Mouse (Mus musculus) CH12.LX (cell line): Measurements from ENCODE around the gene Pdpk1. TPM values are rescaled to one million over a fixed set of nuclear protein-coding genes. Genes with fewer than 3 reads are reported as not detected.

Source experiments
- DNase-seq: peaks from one replicate; pipeline ENCODE4 v3.0.0-alpha.2; 2013; ENCODE audit errors: extremely low read depth
- H3K27ac ChIP-seq: 2 replicates; pipeline ENCODE4 v1.5.1; 2012; ENCODE audit warnings: low read depth, mild to moderate bottlenecking, control low read depth, moderate library complexity; ENCODE audit not compliant: insufficient read depth
- H3K27me3 ChIP-seq: replicated peaks from 2 replicates; pipeline ENCODE3; 2012; ENCODE audit warnings: inconsistent platforms
- H3K36me3 ChIP-seq, 2 experiments: replicated peaks in 1 of 2; 2 replicates each; pipeline versions ENCODE3 to v1.6.1; 2012; ENCODE audit warnings: inconsistent platforms in 1 of 2, low read length in 1 of 2, mild to moderate bottlenecking in 1 of 2, mixed read lengths in 1 of 2, moderate library complexity in 1 of 2; ENCODE audit not compliant: control insufficient read depth in 1 of 2, insufficient read depth in 1 of 2
- H3K4me1 ChIP-seq, 2 experiments: 2 replicates each; pipeline ENCODE4 v1.6.1; 2012; ENCODE audit warnings: inconsistent platforms in 1 of 2, moderate library complexity in 1 of 2; ENCODE audit not compliant: insufficient read depth in 2 of 2, control insufficient read depth in 1 of 2
- H3K4me2 ChIP-seq: 2 replicates; pipeline ENCODE4 v1.6.1; 2012; ENCODE audit warnings: low read depth, mild to moderate bottlenecking, control low read depth; ENCODE audit not compliant: poor library complexity, insufficient read depth, severe bottlenecking
- H3K4me3 ChIP-seq, 3 experiments: fragments of 150-350 bp in 1 of 3; sonication (generic) in 1 of 3; replicated peaks in 1 of 3; 2 replicates each; pipeline versions ENCODE3 to v1.5.1; 2011 to 2012; ENCODE audit warnings: low read depth in 2 of 3, low read length in 2 of 3, mild to moderate bottlenecking in 2 of 3, moderate library complexity in 2 of 3, control low read depth in 1 of 3, improper control_type of control experiment in 1 of 3, inconsistent platforms in 1 of 3, mixed read lengths in 1 of 3; ENCODE audit not compliant: poor library complexity in 1 of 3
- H3K79me2 ChIP-seq: replicated peaks from 2 replicates; pipeline ENCODE4 v1.6.1; 2012; ENCODE audit warnings: mild to moderate bottlenecking, moderate library complexity; ENCODE audit not compliant: control insufficient read depth, poor library complexity, insufficient read depth, severe bottlenecking; ENCODE audit errors: extremely low read depth
- H3K9ac ChIP-seq: 2 replicates; pipeline ENCODE4 v1.6.1; 2012; ENCODE audit warnings: low read depth, mild to moderate bottlenecking, control low read depth, moderate library complexity; ENCODE audit not compliant: insufficient read depth
- H3K9me3 ChIP-seq: replicated peaks from 2 replicates; pipeline ENCODE3; 2012; ENCODE audit warnings: low read length, inconsistent platforms, mixed read lengths
- CTCF ChIP-seq, 2 experiments: IDR thresholded peaks in 1 of 2; conservative IDR thresholded peaks in 1 of 2; 2 replicates each; pipeline ENCODE4 v1.5.1; 2011 to 2012; ENCODE audit warnings: low read depth in 2 of 2, low read length in 2 of 2, improper control_type of control experiment in 1 of 2, inconsistent platforms in 1 of 2, mild to moderate bottlenecking in 1 of 2, moderate library complexity in 1 of 2
- E2F4 ChIP-seq: IDR thresholded peaks from 2 replicates; pipeline ENCODE4 v1.6.1; 2011; ENCODE audit warnings: low read depth, low read length, improper control_type of control experiment; ENCODE audit not compliant: insufficient replicate concordance
- EP300 ChIP-seq: IDR thresholded peaks from 2 replicates; pipeline ENCODE4 v1.6.1; 2011; ENCODE audit warnings: low read length, improper control_type of control experiment
- HCFC1 ChIP-seq: IDR thresholded peaks from 2 replicates; pipeline ENCODE4 v1.6.1; 2012; ENCODE audit warnings: low read depth, mild to moderate bottlenecking, inconsistent platforms, low read length, improper control_type of control experiment
- JUND ChIP-seq: conservative IDR thresholded peaks from 2 replicates; pipeline ENCODE4 v1.6.1; 2011; ENCODE audit warnings: low read depth, low read length, improper control_type of control experiment
- KAT2A ChIP-seq: IDR thresholded peaks from 2 replicates; pipeline ENCODE4 v1.6.1; 2012; ENCODE audit warnings: low read length, improper control_type of control experiment, inconsistent platforms; ENCODE audit not compliant: insufficient replicate concordance
- MAFK ChIP-seq: IDR thresholded peaks from 2 replicates; pipeline ENCODE4 v1.6.1; 2011; ENCODE audit warnings: low read length, improper control_type of control experiment; ENCODE audit not compliant: insufficient replicate concordance
- MAX ChIP-seq: IDR thresholded peaks from 2 replicates; pipeline ENCODE4 v1.6.1; 2011; ENCODE audit warnings: low read length, improper control_type of control experiment
- MEF2A ChIP-seq: IDR thresholded peaks from 2 replicates; pipeline ENCODE4 v1.6.1; 2014; ENCODE audit warnings: low read depth, mild to moderate bottlenecking, inconsistent platforms, low read length, improper control_type of control experiment, borderline replicate concordance
- MXI1 ChIP-seq: IDR thresholded peaks from 2 replicates; pipeline ENCODE4 v1.6.1; 2011; ENCODE audit warnings: mild to moderate bottlenecking, low read depth, low read length, improper control_type of control experiment
- MYC ChIP-seq: IDR thresholded peaks from 2 replicates; pipeline ENCODE4 v1.6.1; 2011; ENCODE audit warnings: low read depth, mild to moderate bottlenecking, improper control_type of control experiment, low read length
- NRF1 ChIP-seq: IDR thresholded peaks from 2 replicates; pipeline ENCODE4 v1.6.1; 2014; ENCODE audit warnings: low read depth, mild to moderate bottlenecking, inconsistent platforms, low read length, improper control_type of control experiment, moderate library complexity
- POLR2A ChIP-seq: IDR thresholded peaks from 2 replicates; pipeline ENCODE4 v1.6.1; 2011; ENCODE audit warnings: low read depth, mild to moderate bottlenecking, improper control_type of control experiment, low read length
- RAD21 ChIP-seq: IDR thresholded peaks from 2 replicates; pipeline ENCODE4 v1.6.1; 2011; ENCODE audit warnings: low read depth, mild to moderate bottlenecking, low read length, improper control_type of control experiment, moderate library complexity
- RCOR1 ChIP-seq: conservative IDR thresholded peaks from 2 replicates; pipeline ENCODE4 v1.6.1; 2012; ENCODE audit warnings: low read depth, mild to moderate bottlenecking, inconsistent platforms, low read length, improper control_type of control experiment
- SIN3A ChIP-seq: IDR thresholded peaks from 2 replicates; pipeline ENCODE4 v1.6.1; 2012; ENCODE audit warnings: low read length, improper control_type of control experiment, inconsistent platforms
- SMC3 ChIP-seq: IDR thresholded peaks from 2 replicates; pipeline ENCODE4 v1.6.1; 2011; ENCODE audit warnings: low read depth, low read length, improper control_type of control experiment
- TBP ChIP-seq: conservative IDR thresholded peaks from 2 replicates; pipeline ENCODE4 v1.6.1; 2011; ENCODE audit warnings: low read depth, low read length, improper control_type of control experiment
- USF1 ChIP-seq: IDR thresholded peaks from 2 replicates; pipeline ENCODE4 v1.6.1; 2014; ENCODE audit warnings: low read depth, mild to moderate bottlenecking, inconsistent platforms, low read length, improper control_type of control experiment
- USF2 ChIP-seq: conservative IDR thresholded peaks from 2 replicates; pipeline ENCODE4 v1.6.1; 2011; ENCODE audit warnings: low read depth, low read length, improper control_type of control experiment
- dilution Hi-C: fragments of 300-500 bp; cut with MboI; formaldehyde crosslinking; loops from 2 replicates; pipeline ENCODE4 v1.14.3; 2020; ENCODE audit warnings: low sequenced_read_pairs; ENCODE audit not compliant: extremely low pct_unique_long_range_greater_than_20kb, extremely low pct_ligation_motif_present
- in situ Hi-C: fragments of 300-500 bp; cut with MboI; formaldehyde crosslinking; loops from 3 replicates; pipeline ENCODE4 v1.14.3; 2019; ENCODE audit warnings: low sequenced_read_pairs, low pct_ligation_motif_present, low pct_unique_long_range_greater_than_20kb, mixed read lengths
- polyA plus RNA-seq: library from polyadenylated mRNA; unstranded; fragments of >175 nt; gene quantifications from 2 replicates; pipeline ENCODE4 v1.2.1, GENCODE M21; 2012; ENCODE audit warnings: low read depth; ENCODE audit not compliant: insufficient read length
- total RNA-seq, 2 experiments: library from RNA; depleted of rRNA; stranded (reverse); fragments of 300-350 nt in 1 of 2; fragments of >200 nt in 1 of 2; gene quantifications; 2 replicates each; pipeline ENCODE4 v1.2.3; 2012 to 2014

Pdpk1 gene
- total and polyA plus RNA-seq, 3 experiments = 12.2 to 17.0 (median 15.9) TPM

DNA sequence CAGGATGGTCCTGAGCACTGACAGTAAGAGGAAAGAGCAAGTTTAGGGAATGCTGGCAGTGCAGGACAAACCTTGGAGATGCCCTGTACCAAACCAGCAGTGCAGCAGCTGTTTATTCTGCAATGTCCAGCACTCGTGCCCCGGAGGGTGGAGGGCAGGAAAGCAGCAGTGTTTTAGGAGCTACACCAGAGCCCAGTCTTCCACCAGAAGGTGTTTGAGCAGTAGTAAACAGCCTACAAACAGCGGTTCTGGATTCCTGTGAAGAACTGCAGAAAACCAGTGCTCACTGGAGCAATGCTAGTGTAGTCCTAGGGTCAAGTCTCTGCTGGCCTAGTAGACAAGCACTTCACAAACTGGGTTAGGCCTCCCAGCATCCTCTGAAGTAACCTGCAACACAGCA, 23.5 kb upstream of the Pdpk1 start:
- in situ Hi-C loops = no loop called here
- Histone ChIP-seq H3K4me3 (no peak overlapping the region), H3K9ac (no peak overlapping the region), H3K27me3 (no peaks in the 10 kb centered on the region), H3K36me3 (peaks cover 0 to 2% of the 10 kb centered on the region in 2 experiments), H3K4me2 (no peak overlapping the region), H3K4me1 (peaks cover 13 to 37% of the 10 kb centered on the region in 2 experiments), H3K27ac (no peak overlapping the region), H3K9me3 (no peaks in the 10 kb centered on the region), H3K79me2 (no peaks in the 10 kb centered on the region)
- no peak for TF ChIP-seq MXI1
- TF ChIP-seq SIN3A = no peak
- no peak for TF ChIP-seq E2F4
- TF ChIP-seq RAD21 = no peak
- no peak for TF ChIP-seq RCOR1
- no peak for TF ChIP-seq KAT2A
- TF ChIP-seq MAFK = no peak
- no peak for TF ChIP-seq HCFC1
- TF ChIP-seq MAX = no peak
- TF ChIP-seq USF1 = no peak
- no peak for TF ChIP-seq USF2
- no peak for TF ChIP-seq JUND
- no peak for TF ChIP-seq MYC
- TF ChIP-seq MEF2A = no peak
- no peak for TF ChIP-seq NRF1
- no peak for TF ChIP-seq POLR2A
- TF ChIP-seq TBP = no peak
- dilution Hi-C loops = no loop called here
- no peak for DNase-seq

DNA sequence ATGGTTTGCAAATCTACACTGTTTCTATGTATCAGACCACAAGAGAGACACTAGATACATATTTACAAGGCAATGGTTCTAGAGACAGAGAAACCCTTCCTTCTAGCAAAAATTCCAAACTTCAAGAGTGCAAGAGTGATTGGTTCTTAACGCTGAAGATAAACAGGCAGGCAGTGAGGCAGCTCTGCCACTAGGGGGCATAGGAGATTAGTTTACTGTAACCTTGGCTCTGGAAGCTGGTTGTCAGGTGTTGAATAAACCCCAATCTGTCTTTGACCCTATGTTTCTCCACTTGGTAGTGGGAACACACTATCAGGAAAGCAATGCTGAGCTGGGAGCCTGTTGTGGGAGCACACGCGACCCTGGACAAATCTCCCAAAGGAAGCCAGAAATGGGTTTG, 22.7 kb upstream of the Pdpk1 start:
- in situ Hi-C loops = no loop called here
- Histone ChIP-seq H3K27me3 (no peaks in the 10 kb centered on the region), H3K36me3 (no peaks in the 10 kb centered on the region), H3K4me3 (no peak overlapping the region), H3K4me2 (no peak overlapping the region), H3K9ac (no peak overlapping the region), H3K4me1 (peaks cover 13 to 33% of the 10 kb centered on the region in 2 experiments), H3K79me2 (peaks cover 6% of the 10 kb centered on the region), H3K9me3 (no peaks in the 10 kb centered on the region), H3K27ac (no peak overlapping the region)
- TF ChIP-seq SMC3 (peak; percentile 75), EP300 (no peak), RAD21 (peak; percentile 84), CTCF (conservative IDR thresholded peaks at IDR 0.05 in 1 of 2, IDR thresholded peaks at IDR 0.05 in 1 of 2; ENCODE audit: low read depth in 2 of 2, low read length in 2 of 2) (peak; percentile 91 to 93)
- dilution Hi-C loops = no loop called here
- DNase-seq = peak; percentile 71
